Mouse (Mus musculus) embryo, embryonic 9.5 days (tissue): ENCODE results near the gene Prdx3.
A peak's percentile ranks its signal among the peaks of the same experiment; 100 is the strongest.

Experiments used
- DNase-seq: peaks from one replicate; pipeline ENCODE4 v3.0.0-alpha.2; 2017; ENCODE audit errors: extremely low spot score

Gene Prdx3

DNA sequence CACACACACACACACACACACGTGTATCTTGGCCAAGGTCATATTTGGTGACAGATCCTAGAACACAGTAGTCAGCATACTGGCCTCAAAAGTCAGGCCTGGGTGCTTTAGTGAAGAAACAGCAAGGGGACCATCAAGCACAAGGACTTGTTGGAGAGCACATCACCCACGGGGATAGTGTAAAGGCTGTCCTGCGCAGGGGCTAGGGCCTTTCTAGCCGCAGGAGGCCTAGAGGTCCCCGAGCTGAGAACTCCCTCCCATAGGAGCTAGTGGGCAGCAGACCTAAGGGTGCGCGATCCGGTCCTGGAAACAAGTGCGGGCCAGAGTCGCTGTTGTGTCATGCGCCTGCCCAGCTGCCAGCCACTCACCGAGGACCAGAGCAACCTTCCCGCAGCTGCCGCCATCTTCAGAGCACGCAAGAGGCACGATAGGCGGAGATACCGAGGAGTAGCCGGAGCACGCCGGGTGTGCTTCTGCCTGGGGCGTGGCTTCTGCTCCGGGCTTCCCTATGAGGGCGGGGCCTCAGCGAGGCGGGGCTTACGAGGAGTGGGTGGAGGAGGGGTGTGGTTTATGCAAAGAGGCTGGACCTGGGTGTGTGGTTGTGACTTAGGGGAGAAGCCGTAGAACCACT is at the start of gene Prdx3:
Gene Prdx3 (minus strand): TSS at position 493 of the 631 bp plus-strand sequence.
- DNase-seq = peak; percentile 98

DNA sequence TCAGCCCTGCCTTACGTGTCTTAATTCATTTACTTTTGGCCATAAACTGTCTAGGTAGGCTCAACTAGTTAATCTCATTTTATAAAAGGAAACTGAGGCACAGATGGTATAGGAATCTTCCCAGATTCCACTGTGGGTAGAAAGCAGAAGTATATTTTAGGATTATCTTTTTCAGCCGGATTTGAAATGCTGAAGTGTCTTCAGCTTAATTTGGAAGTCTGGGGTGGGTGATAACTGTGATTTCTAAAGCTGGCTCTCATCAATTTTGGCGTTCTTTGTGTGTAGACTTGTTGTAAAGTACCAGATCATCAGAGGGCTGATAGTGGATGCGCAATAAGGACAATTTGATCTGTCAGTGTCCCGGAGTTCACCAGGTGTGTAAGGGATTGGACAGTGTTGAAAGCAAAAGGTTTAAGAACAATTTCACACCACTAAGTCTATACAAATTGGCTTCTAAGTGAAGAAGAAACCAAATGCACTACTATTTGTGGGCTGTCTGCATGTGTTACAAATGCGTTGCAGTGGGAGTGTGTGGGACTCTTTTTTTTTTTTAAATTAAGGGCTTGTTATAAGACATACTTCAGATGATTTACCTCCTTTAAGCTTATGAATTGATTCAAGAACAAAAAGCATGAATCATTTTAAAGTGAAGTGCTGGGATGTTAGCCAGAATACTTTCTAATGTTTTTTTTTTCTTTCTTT is 42.7 kb upstream of the Prdx3 start:
- DNase-seq = no peak

DNA sequence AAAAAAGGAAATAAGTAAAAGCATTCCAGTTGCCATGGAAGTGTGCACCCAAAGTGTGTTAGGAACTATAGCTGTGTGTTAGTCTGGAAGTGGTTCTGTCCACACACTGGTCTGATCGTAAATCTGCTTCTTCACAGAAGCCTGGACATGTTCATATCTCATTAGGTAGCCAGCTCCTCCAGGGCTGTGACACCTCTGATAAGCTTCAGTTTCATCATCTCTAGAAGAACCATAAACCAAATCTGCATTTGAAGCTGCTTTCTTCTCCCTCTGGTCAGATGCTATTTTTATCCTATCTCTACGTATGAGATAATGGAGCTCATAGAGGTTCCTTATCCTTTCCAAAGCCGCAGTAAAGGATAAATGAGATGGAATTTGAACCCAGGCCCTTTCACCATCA is 41.5 kb upstream of the Prdx3 start:
- DNase-seq = no peak

DNA sequence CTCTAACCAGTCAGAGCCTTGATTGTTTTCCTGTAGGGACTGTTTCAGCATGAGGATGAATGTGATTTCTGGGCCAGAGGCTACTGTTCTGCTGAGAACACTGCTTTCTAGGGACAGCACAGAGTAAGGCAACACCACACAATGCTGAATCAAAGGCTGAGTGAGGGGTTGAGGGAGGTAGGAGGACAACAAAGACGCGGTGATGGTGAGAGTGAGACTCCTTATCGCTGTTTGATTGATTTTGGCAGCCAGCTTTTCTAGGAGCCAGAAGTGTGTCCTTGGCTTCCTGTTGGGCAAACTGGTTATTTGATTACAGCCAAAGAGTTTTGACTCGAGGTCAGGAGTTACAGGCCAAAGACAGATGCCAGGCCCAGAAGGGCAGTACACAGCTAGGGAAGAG is 40.9 kb upstream of the Prdx3 start:
- no peak for DNase-seq

DNA sequence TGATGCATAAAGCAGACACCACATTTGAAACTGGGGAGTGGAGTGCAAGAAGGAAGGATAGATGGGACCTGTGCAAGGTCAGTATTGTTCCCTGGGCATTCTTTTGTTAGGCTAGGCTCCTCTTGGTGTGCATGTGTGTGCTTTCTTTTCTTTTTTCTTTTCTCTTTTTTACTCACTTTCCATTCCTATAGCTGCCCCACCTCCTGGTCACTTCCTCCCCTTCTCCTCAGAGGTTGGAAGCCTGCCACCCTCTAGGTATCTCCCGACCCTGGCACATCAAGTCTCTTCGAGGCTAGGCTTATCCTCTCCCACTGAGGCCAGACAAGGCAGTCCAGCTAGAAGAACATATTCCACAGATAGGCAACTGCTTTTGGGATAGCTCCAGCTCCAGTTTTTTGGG is 37.3 kb upstream of the Prdx3 start:
- no peak for DNase-seq

DNA sequence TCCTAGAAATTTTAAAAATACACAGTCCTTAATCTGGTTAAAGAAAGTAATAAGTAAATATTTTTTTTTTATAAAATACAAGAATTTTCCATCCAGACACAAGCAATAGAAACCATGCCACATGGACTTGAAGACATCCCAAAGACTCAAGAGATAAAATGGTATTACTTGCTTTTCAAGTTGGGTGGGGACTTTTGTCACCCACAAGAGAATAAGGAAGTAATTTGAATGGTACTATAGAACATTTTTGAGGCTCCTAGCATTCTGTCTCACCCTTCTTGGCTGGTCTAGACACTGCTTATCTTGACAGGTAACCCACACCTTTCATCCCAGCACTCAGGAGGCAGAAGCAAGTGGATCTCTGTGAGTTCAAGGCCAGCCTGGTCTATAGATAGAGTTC is 35.9 kb upstream of the Prdx3 start:
- no peak for DNase-seq

DNA sequence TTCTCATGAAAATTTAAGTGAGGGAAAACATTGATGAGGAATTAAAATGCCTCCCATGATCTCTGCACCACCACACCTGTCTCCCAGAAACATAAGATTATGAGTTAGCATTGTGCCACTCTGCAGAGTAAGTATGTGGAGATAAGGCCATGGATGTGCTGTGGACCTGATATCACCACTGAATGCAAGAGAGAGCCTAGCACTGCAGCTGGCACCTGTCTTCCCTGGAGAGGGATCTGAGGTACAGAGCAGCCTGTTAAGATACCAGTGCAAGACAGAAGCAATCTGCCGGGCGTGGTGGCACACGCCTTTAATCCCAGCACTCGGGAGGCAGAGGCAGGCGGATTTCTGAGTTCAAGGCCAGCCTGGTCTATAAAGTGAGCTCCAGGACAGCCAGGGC is 31.1 kb upstream of the Prdx3 start:
- DNase-seq = no peak

DNA sequence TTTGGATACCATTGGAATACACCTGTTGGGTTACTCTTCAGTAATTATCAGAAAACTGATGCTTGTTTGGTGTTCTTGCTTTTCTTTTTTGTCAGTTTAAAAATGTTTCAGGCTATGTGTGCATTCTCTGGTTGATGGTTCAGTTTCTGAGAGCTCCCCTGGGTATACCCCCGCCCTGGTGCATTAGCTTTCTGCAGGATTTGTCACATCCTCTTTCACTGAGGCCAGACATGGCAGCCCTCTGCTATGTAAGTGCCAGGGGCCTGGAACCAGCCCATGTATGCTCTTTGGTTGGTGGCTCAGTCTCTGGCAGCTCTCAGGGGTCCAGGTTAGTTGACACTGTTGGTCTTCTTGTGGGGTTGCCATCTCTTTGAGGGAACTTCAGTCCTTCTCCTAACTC is 29.6 kb upstream of the Prdx3 start:
- no peak for DNase-seq

DNA sequence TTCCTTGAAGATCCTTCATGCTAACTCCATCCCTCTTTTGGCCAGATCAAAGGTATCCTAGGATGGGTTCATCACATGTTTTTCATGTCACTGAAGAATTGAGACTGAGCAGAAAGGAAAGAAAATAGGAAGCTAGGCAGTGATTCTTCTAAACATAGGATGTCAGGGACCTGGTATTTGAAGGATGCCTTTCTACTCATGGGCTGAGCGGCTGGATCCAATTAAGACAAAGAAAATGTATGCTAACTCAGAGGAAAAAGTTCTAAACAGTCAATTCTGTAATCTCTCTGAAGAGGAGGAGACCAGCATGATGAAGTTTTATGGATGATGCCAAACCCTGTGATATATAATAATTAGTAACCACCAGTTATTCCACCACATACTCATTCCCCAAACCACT is 28.8 kb upstream of the Prdx3 start:
- no peak for DNase-seq

DNA sequence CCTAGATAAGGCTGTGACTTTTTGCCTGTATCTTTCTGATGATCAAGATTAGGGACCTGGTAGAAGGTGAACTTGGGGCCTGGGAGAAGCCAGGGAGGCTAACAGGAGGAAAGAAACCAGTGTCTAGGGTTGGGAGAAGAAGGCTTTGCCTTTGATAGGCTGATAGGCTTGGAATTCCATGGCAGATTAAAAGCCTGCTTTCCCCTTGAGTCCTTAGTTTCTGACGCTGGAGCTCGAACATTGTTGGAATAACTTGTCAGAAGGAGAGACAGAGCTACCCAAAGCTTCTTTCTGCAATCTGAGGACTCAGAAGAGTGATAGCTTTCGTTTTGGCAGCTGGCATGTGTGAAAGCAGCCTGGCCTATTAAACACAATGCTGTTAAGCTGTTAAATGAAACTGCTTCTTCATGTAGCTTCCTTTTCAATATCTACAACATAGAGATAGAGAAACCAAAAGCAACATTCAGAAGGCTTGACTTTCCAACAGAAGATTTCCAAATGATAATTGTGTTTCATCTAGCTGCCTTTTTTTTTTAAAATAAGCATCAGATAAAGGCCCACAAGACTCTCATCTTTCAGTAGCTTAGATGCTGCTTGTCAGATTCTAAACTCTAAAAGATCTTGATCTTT is 21.0 kb upstream of the Prdx3 start:
- DNase-seq = no peak

DNA sequence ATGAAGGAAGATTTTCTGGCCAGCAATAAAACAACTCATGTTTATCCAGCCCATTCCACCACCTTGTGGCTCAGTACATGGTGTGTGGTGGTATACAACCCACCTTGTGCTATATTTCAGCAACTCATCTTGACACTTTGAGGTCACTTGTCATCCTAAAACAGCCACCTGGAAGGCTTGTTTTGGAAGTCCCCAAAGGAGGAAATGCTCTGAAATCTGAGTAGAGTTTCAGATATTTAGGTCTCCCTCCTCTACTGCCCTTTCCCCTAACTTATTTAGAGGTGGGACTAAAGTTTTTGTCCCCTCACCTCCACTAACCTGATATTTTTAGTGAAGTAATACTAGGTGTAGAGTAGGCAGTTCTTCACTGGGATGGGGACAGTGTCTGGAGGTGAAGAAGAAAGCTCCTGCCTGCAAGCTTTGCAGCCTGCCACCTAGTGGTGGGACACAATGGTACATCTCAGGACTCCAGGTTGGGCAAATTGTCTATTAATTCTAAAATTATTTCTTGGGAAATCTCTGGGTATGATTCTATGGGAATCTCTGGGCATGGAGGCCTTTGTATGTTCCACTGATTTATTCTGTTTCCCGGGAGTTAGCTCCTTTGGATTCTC is 17.7 kb upstream of the Prdx3 start:
- peak; percentile 45 for DNase-seq

DNA sequence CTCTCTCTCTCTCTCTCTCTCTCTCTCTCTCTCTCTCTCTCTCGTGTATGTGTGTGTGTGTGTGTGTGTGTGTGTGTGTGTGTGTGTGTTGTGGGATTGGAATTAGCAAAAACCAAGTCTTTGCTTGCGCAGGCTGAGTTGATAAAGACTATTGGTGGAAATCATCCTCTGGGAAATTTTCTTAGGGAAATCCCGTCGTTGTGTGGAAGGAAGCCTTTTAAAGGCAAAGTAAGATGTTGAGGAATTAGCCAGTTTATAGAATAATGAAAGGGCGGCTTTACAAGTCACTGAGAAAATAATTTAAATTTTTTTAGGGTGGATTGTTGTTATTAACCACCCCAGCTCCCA is 16.7 kb upstream of the Prdx3 start:
- peak; percentile 2 for DNase-seq

DNA sequence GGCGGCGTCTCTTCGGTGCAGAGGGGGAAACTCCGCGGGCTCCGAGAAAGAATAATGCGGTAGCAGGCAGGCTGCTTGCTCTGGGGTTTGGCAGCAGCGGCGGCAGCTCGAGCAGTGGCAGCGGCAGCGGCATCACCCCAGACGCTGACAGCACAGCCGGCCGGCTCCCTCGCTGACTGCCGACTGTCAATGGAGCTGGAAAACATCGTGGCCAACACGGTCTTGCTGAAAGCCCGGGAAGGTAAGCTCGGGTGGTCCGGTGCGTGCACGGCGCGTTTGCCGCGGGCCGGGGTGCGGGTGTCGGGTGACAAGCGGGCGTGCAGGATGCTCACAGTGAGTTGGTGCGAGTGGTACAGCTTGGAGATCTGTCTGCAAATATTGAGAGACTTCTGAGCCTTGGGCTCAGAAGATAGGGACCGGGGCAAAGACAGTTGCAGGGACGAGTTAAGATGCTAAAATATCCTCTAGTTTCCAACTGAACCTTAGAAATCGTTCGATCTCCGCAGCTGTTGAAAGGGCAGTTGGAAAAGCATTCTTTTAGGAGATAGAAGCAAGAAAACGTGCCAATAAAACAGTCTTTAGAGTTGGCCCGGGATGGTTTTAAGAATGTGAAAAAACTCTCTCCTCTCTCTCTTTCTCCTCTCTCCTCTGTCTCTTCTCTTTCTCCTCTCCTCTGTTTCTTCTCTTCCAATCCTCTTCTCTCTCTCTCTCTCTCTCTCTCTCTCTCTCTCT is 16.2 kb upstream of the Prdx3 start:
- DNase-seq = peak; percentile 78

DNA sequence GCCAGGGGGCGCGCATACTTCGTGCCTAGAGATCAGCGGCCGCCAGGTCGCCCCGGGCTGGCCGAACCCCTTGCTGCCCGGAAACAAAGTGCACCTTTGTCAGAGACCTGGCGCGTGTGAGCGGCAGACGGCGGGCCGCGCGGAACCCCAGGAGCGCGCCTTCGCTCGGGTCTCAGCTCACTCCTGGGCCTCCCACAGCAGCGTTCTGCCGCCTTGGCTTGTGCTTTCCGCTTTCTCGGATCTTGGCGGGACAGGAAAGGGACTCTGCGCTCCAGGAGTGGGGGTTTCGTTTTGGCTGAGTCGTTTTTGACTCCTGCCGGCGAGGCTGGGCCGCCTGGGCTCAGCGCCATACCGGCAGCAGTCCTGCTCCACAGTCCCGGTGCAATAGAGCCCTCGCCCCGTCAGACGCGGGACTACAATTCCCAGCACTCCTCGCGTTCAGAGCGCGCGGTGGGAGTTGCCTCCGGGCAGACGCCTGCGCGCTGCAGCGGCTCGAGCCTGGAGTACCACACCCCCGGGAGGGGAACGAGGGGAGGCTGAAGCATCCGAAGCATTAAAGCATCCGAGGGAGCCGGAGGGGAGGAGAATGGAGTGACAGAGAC is 15.5 kb upstream of the Prdx3 start, which contains the start of gene Grk5:
Gene Grk5 (plus strand): TSS at position 36 of the 602 bp plus-strand sequence.
- DNase-seq = peak; percentile 92

DNA sequence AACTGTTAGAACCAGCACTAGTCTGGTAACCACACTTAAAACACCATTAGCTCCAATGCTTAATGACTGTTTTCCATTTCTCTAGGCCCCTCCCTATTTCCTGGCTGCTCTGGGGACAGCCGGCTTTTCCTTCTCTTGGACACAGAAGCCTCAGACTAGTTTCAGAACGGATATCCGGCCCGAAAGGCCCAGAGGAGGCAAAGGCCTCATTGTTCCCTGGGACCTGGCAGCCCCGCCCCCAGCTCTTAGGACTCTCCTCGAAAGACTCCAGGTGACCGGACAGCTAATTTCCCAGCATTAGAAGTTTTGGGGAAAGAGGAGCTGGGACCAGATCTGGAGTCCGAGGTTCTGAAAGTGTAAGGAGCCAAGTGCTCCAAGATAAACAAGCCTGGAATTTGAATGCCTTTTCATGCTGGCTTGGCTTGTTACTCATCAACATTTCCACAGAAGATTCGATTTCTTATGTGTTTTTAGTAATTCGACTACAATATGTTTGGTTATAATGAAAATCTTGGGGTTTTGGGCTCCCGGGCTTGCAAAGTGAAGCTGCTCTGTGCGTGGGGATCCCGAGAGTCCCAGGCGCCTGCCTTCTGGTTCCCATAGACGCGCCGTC is 14.9 kb upstream of the Prdx3 start:
- peak; percentile 68 for DNase-seq

DNA sequence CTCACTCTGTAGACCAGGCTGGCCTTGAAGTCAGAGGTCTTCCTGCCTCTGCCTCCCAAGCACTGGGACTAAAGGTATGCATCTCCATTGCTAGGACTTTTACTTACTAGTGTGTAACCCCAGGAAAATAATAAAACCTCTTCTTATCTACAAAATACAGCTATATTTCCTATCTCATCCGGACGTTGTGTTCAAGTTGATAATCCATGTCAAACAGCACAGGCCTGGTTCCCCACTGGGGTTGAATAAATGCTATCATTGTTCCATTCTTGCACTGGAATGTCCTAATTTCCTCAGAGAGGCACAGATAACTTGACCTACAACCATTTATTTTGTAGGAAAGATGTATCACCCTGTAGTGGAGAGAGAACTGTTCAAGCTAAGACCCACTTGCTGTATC is 13.3 kb upstream of the Prdx3 start:
- no peak for DNase-seq

DNA sequence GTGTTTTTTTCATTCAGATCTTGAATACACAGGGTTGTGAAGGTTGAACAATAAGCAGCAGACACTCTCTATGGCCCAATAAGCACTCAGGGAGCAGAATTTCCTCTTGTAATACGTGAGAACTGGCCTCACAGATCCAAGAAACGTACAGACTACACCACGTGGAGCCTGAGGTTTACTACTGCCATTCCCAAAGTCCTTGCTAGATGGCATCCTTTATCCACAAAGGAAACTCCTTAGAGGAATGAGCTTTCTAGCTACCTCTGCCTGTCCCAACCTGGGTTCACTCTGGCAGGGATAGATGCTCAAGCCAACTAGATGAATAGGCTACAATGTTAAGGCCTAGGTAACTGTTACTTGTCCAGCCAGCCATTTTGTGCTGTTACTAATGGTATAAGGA is 8.8 kb upstream of the Prdx3 start:
- DNase-seq = peak; percentile 32

DNA sequence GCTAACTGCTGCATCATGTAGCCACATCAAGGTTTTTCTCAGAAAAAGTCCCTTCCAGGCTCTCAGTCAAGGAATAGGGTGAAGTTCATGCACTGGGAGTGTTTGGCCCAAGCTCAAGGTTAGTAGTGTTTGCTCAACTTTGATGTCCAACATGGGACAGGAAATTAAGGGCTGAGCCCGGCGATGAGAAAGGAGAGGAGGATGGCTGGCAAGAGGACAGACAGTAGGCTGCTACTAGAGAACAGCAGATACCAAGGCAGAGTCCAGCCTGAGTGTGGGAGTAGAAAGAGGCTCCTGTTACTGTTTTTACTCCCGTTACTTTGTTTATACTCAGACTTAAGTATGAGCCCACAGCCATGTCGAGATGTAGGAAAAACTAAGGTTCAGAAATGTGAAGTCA is 855 bp downstream of the Prdx3 start:
- no peak for DNase-seq

DNA sequence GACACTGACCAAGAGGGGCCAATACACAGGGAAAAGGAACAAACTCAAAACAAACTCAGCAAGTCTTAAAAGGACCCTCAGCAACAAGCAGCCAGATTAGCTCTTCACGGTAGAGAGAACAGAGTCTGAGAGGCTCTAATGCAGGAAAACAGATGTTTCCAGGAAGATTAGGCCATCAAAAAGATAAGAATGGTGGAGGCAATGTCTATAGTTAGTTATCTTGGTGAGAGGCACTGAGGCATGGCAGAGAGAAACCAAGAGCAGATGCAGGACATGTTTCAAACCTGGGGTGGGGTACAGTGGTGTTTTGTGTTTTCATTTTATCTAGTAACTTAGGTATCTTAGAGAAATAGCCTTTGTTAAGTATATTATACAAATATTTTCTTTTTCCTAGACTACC is 2.1 kb downstream of the Prdx3 start:
- no peak for DNase-seq

DNA sequence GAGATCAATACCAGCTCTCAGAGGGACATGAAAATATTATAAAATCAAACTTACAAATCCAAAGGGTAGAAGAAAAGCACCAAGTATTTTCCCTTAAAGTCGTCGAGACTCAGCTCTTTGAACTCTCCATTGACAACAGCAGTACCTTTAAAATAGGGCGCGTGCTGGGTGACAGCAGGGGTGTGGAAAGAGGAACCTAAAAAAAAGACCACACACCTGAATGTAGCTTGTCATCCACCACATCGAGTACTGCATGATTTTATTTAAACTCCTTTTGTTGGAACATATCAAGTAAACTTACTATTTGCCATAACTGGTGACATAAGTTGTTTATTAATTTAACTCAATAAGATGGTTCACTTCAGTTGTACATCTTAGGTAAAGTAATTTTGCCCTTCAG is 3.0 kb downstream of the Prdx3 start:
- DNase-seq = no peak

DNA sequence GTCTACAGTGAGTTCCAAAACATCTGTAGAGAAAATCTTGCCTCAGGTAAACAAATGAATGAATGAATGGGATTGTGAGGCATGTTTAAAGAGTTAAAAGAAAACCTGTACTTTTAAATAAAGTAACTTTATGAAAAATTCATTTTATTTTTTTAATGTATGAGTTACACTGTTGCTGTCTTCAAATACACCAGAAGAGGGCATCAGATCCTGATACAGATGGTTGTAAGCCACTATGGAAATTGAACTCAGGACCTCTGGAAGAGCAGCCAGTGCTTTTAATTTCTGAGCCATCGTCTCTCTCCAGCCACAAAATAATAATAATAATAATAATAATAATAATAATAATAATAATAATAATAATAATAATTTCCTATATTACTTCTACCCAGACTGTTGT is 3.9 kb downstream of the Prdx3 start:
- DNase-seq = no peak
